Mouse (Mus musculus) erythroblast, embryonic 14.5 days (primary cell): ENCODE measurements around the gene Dtx1.

Experiments
- GATA1 ChIP-seq: IDR thresholded peaks from 2 replicates; pipeline ENCODE4 v1.6.1; 2012; ENCODE audit warnings: low read length, inconsistent platforms, mixed read lengths
- TAL1 ChIP-seq: IDR thresholded peaks from 3 replicates; pipeline ENCODE4 v1.6.1; 2012; ENCODE audit warnings: low read length, inconsistent platforms, mixed read lengths

GRCm38 (mm10) chr5:120702421-120702820 is 9.3 kb downstream of the Dtx1 start:
- TF ChIP-seq GATA1 (no peak), TAL1 (no peak)
